Comparison of ENCODE assay signal across 12 mouse cellular contexts in the genomic region with DNA sequence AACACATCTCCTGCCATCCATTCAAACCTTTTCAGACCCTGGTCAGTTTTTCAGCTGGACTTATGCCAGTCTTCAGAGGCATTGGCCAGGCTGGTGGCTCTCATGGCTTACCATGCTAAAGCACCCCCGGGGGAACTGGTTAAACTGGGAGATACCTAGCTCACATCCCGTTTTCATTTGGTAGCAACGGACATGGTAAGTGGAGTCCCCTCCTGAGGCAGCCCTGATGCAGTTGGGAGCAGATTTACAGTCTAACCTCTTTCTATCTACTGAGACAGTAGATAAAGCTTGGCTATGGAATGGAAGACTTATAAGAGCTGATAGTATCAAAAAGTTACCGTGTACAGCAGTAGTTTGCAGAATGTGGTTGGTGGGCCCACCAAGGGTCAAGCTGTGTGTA. TPM values are rescaled to one million over a fixed set of nuclear protein-coding genes. Genes with fewer than 3 reads are reported as not detected.
"Had no signal": no experiment of that assay in that cellular context is flagged by ENCODE, and none has a peak within 500 bp of the region (broad histone marks: within the 10 kb centered on the region; RNA-seq: fewer than 3 reads in every experiment).

No protein-coding gene starts in this region.

- H3K27me3 ChIP-seq: liver, embryonic 15.5 days; neural tube, embryonic 12.5 days had no signal

- H3K4me3 ChIP-seq: left cerebral cortex, adult 2 months; limb, embryonic 10.5 days; liver, embryonic 15.5 days; neural tube, embryonic 12.5 days had no signal

- H3K9ac ChIP-seq: liver, embryonic 15.5 days; neural tube, embryonic 12.5 days had no signal

- H3K27ac ChIP-seq: left cerebral cortex, adult 2 months; limb, embryonic 10.5 days; liver, embryonic 15.5 days; neural tube, embryonic 12.5 days had no signal

- H3K4me2 ChIP-seq: liver, embryonic 11.5 days; liver, embryonic 15.5 days; neural tube, embryonic 12.5 days had no signal

- ATAC-seq: lung, postnatal 0 days had no signal

- DNase-seq: midbrain, embryonic 14.5 days; thymus, adult 18-20 months; thymus, postnatal 14 days had no signal

- H3K36me3 ChIP-seq: limb, embryonic 10.5 days; liver, embryonic 15.5 days; neural tube, embryonic 12.5 days had no signal

- H3K4me1 ChIP-seq: liver, embryonic 15.5 days; neural tube, embryonic 12.5 days had no signal

- H3K9me3 ChIP-seq: limb, embryonic 10.5 days; liver, embryonic 15.5 days; neural tube, embryonic 12.5 days had no signal

RNA-seq across cellular contexts. Expression of a gene that starts 56.2 kb away (rescaled TPM):
- total RNA-seq: megakaryocyte progenitor cell, adult 5-6 weeks; monocyte, adult 5-6 weeks; neutrophil, adult 5-6 weeks had no signal
